ENCODE assay signal across 15 mouse cellular contexts in genomic region chr9:67845012-67845411, GRCm38 (mm10). TPM values are rescaled to one million over a fixed set of nuclear protein-coding genes. Genes with fewer than 3 reads are reported as not detected.
DNase-seq lines count a peak whose midpoint lies in the region; ATAC-seq and TF ChIP-seq lines count a peak whose summit lies in the region.
"Had no signal": no experiment of that assay in that cellular context is flagged by ENCODE, and none has a peak within 500 bp of the region (broad histone marks: within the 10 kb centered on the region; RNA-seq: fewer than 3 reads in every experiment).

No protein-coding gene starts in this region.

- WGBS in intestine, embryonic 14.5 days = 73% methylated on average over 4 of the region's 4 CpGs
- WGBS in intestine, embryonic 16.5 days = 76% methylated on average over 4 of the region's 4 CpGs
- 42% methylated on average over 4 of the region's 4 CpGs for WGBS in liver, embryonic 16.5 days (ENCODE audit: insufficient replicate concordance)

- H3K27me3 ChIP-seq in intestine, embryonic 14.5 days (replicated peaks; ENCODE audit: control insufficient read depth, insufficient read depth, low read length) = no peaks in the 10 kb centered on the region
- no peaks in the 10 kb centered on the region for H3K27me3 ChIP-seq in intestine, embryonic 16.5 days (replicated peaks; ENCODE audit: control insufficient read depth, insufficient read depth, low read length)
- H3K27me3 ChIP-seq in liver, embryonic 16.5 days (ENCODE audit: control insufficient read depth, insufficient read depth, low read depth, low read length) = no peaks in the 10 kb centered on the region
- H3K27me3 ChIP-seq: embryonic facial prominence, embryonic 13.5 days; hindbrain, embryonic 15.5 days; limb, embryonic 12.5 days; midbrain, embryonic 15.5 days had no signal

- peak; percentile 42 for DNase-seq in intestine, embryonic 14.5 days (ENCODE audit: low spot score)
- DNase-seq in 416B (ENCODE audit: low read depth) = peak; percentile 83
- DNase-seq in gastrocnemius, adult 2 months = no peak
- no peak for DNase-seq in ovary, postnatal 10 days (ENCODE audit: low spot score)
- DNase-seq: kidney, adult 2 months; right cerebral cortex, postnatal 14 days had no signal

- no peak overlapping the region for H3K4me2 ChIP-seq in intestine, embryonic 14.5 days (ENCODE audit: low read length)
- H3K4me2 ChIP-seq in intestine, embryonic 16.5 days (ENCODE audit: low read depth, low read length) = no peak overlapping the region
- peak overlapping the region; percentile 12; the same call in 1 of the 2 replicates for H3K4me2 ChIP-seq in liver, embryonic 16.5 days (ENCODE audit: low read depth, low read length)
- H3K4me2 ChIP-seq: embryonic facial prominence, embryonic 13.5 days; hindbrain, embryonic 15.5 days; limb, embryonic 12.5 days; midbrain, embryonic 15.5 days had no signal

- H3K9me3 ChIP-seq in intestine, embryonic 14.5 days (ENCODE audit: control insufficient read depth, low read length) = no peaks in the 10 kb centered on the region
- H3K9me3 ChIP-seq in intestine, embryonic 16.5 days (ENCODE audit: control insufficient read depth, low read length) = no peaks in the 10 kb centered on the region
- no peaks in the 10 kb centered on the region for H3K9me3 ChIP-seq in liver, embryonic 16.5 days (replicated peaks; ENCODE audit: control insufficient read depth, low read length)
- H3K9me3 ChIP-seq: embryonic facial prominence, embryonic 13.5 days; forebrain, embryonic 10.5 days; hindbrain, embryonic 15.5 days; limb, embryonic 12.5 days; midbrain, embryonic 15.5 days had no signal

- intact Hi-C loops in gastrocnemius, adult 2 months (cut with DNase I) = no loop called here

- TF ChIP-seq CTCF in gastrocnemius, adult 2 months (IDR thresholded peaks at IDR 0.05) = no peak

- no peak for ATAC-seq in intestine, embryonic 14.5 days (replicated peaks; ENCODE audit: low FRiP score, low TSS enrichment, low read depth)
- ATAC-seq in intestine, embryonic 16.5 days = no peak
- no peak for ATAC-seq in liver, embryonic 16.5 days (ENCODE audit: low read depth)
- ATAC-seq: midbrain, embryonic 15.5 days had no signal

- no peak overlapping the region for H3K4me3 ChIP-seq in intestine, embryonic 14.5 days (ENCODE audit: low read depth, low read length)
- no peak overlapping the region for H3K4me3 ChIP-seq in intestine, embryonic 16.5 days (ENCODE audit: low read length)
- H3K4me3 ChIP-seq in brown adipose tissue, adult 24 weeks (ENCODE audit: insufficient read depth, low read depth, low read length) = no peak overlapping the region
- no peak overlapping the region for H3K4me3 ChIP-seq in liver, embryonic 16.5 days (ENCODE audit: low read depth, low read length)
- H3K4me3 ChIP-seq in gastrocnemius, adult 2 months = no peak overlapping the region
- H3K4me3 ChIP-seq: embryonic facial prominence, embryonic 13.5 days; forebrain, embryonic 10.5 days; hindbrain, embryonic 15.5 days; limb, embryonic 12.5 days; midbrain, embryonic 15.5 days had no signal

- H3K9ac ChIP-seq in intestine, embryonic 14.5 days (ENCODE audit: low read length) = no peak overlapping the region
- no peak overlapping the region for H3K9ac ChIP-seq in intestine, embryonic 16.5 days (ENCODE audit: low read depth, low read length)
- no peak overlapping the region for H3K9ac ChIP-seq in liver, embryonic 16.5 days (ENCODE audit: low read depth, low read length)
- H3K9ac ChIP-seq: hindbrain, embryonic 15.5 days; limb, embryonic 12.5 days; midbrain, embryonic 15.5 days had no signal

- peaks cover 6% of the 10 kb centered on the region; the same call in 1 of the 2 replicates for H3K4me1 ChIP-seq in intestine, embryonic 14.5 days (replicated peaks; ENCODE audit: control insufficient read depth, insufficient read depth, low read length)
- peaks cover 3% of the 10 kb centered on the region for H3K4me1 ChIP-seq in intestine, embryonic 16.5 days (ENCODE audit: control insufficient read depth, insufficient read depth, low read length)
- H3K4me1 ChIP-seq in brown adipose tissue, adult 24 weeks (ENCODE audit: control insufficient read depth, insufficient read depth, insufficient read length, low read length) = peaks cover 39% of the 10 kb centered on the region
- peaks cover 45% of the 10 kb centered on the region for H3K4me1 ChIP-seq in liver, embryonic 16.5 days (ENCODE audit: control insufficient read depth, low read depth, low read length)

- no peak overlapping the region for H3K27ac ChIP-seq in intestine, embryonic 14.5 days (ENCODE audit: low read depth)
- no peak overlapping the region for H3K27ac ChIP-seq in intestine, embryonic 16.5 days (ENCODE audit: low read length)
- peak overlapping the region; percentile 40; the same call in 1 of the 2 replicates for H3K27ac ChIP-seq in brown adipose tissue, adult 24 weeks (replicated peaks; ENCODE audit: low read depth, low read length)
- no peak overlapping the region; the same call in 1 of the 2 replicates for H3K27ac ChIP-seq in liver, embryonic 16.5 days (ENCODE audit: low read length)
- no peak overlapping the region for H3K27ac ChIP-seq in gastrocnemius, adult 2 months
- H3K27ac ChIP-seq: embryonic facial prominence, embryonic 13.5 days; forebrain, embryonic 10.5 days; hindbrain, embryonic 15.5 days; limb, embryonic 12.5 days; midbrain, embryonic 15.5 days had no signal

- no peaks in the 10 kb centered on the region for H3K36me3 ChIP-seq in intestine, embryonic 14.5 days (ENCODE audit: control insufficient read depth, insufficient read depth, low read length)
- no peaks in the 10 kb centered on the region for H3K36me3 ChIP-seq in intestine, embryonic 16.5 days (ENCODE audit: control insufficient read depth, insufficient read depth, low read length)
- no peaks in the 10 kb centered on the region for H3K36me3 ChIP-seq in liver, embryonic 16.5 days (ENCODE audit: control insufficient read depth, insufficient read depth)
- H3K36me3 ChIP-seq: embryonic facial prominence, embryonic 13.5 days; forebrain, embryonic 10.5 days; hindbrain, embryonic 15.5 days; limb, embryonic 12.5 days; midbrain, embryonic 15.5 days had no signal

RNA-seq across cellular contexts. Expression of gene Vps13c, which starts 4.8 kb away (rescaled TPM):
- polyA plus RNA-seq in intestine, embryonic 14.5 days (2014; fragmentation: Nextera tagmentation; extraction: Ambion mirVana) = 7.2 and 7.9 TPM in 2 replicates
- 4.2 and 4.5 TPM in 2 replicates for polyA plus RNA-seq in intestine, embryonic 16.5 days (2015; fragmentation: Nextera tagmentation; extraction: Ambion mirVana)
- polyA plus RNA-seq in brown adipose tissue, adult 24 weeks (2012; ENCODE audit: insufficient read depth, insufficient read length, missing spikeins) = 25.8 and 27.5 TPM in 2 replicates
- 4.4 and 4.7 TPM in 2 replicates for polyA plus RNA-seq in liver, embryonic 16.5 days (2015; fragmentation: Nextera tagmentation; extraction: Ambion mirVana)
- total RNA-seq in gastrocnemius, adult 2 months (2021) = 10 to 100 TPM; 26.1 to 32.9 TPM

RNA-seq across cellular contexts. Expression of gene C2cd4a, which starts 12.9 kb away (rescaled TPM):
- 1.6 and 2.0 TPM in 2 replicates for polyA plus RNA-seq in intestine, embryonic 14.5 days (2014; fragmentation: Nextera tagmentation; extraction: Ambion mirVana)
- 0.24 and 0.54 TPM in 2 replicates for polyA plus RNA-seq in intestine, embryonic 16.5 days (2015; fragmentation: Nextera tagmentation; extraction: Ambion mirVana)
- polyA plus RNA-seq in brown adipose tissue, adult 24 weeks (2012; ENCODE audit: insufficient read depth, insufficient read length, missing spikeins) = not detected in 2 replicates
- polyA plus RNA-seq in liver, embryonic 16.5 days (2015; fragmentation: Nextera tagmentation; extraction: Ambion mirVana) = 0.09 and 0.21 TPM in 2 replicates
- total RNA-seq in gastrocnemius, adult 2 months (2021) = not detected
- total RNA-seq: adrenal gland, adult 18-20 months had no signal
- polyA plus RNA-seq: forebrain, embryonic 10.5 days had no signal

Comparison
In these comparisons a context has a peak if more than half of its experiments do, and no peak if none do; other contexts are left out.
1. DNase-seq: peak in intestine, embryonic 14.5 days (single experiment) and 416B (single experiment); none in gastrocnemius, adult 2 months (single experiment) and ovary, postnatal 10 days (single experiment).